ENCODE assay signal across 8 mouse cellular contexts in the genomic region with DNA sequence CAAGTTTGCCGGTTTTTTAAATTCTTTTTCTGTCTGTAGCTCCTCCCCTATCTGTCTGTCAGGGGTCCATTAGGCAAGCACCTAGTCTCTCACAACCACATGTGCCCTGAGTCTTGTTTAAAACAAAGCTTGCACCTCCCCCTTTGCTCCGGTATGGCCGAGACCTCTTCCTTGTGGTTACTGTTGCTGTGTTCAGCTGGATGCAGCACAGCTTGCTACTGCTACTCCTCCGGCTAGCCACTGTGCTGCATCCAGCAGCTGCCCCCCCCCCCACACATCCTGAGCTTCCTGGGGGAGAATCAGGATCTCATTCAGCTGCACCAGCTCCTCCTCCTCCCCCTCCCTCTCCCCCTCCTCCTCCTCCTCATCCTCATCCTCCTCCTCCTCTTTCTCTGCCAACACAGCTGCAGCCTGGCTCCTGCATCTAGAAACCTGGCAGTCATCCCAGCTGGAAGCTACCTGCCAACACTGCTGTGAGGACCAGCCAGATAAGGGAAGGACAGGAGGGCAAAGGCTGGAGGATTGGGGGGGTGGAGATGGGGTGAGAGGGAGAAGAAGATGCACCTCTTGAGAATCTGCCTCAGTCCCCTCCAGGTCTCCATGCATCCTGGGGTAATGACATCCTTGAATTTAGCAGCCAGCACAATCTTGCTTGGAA.
DNase-seq lines count a peak whose midpoint lies in the region; ATAC-seq lines count a peak whose summit lies in the region.

No protein-coding gene starts in this region.

- DNase-seq in adrenal gland, adult (ENCODE audit: inconsistent age in 2 of 2, low spot score in 1 of 2), result peak; percentile 29 to 73
- DNase-seq in adrenal gland, postnatal 4 days (ENCODE audit: low spot score in 2 of 2), result no peak
- DNase-seq in cerebellum, adult 8-10 months, result peak; percentile 7
- peak; percentile 13 to 59 for DNase-seq in frontal cortex, adult 2 months (ENCODE audit: extremely low spot score in 1 of 2, low spot score in 1 of 2)
- peak; percentile 33 to 45 for DNase-seq in left cerebral cortex, postnatal 25 days (ENCODE audit: low spot score in 2 of 2)
- DNase-seq in neural tube, embryonic 10.5 days (ENCODE audit: extremely low spot score, low spot score), result peak; percentile 32
- no peak for DNase-seq in spleen, postnatal 14 days (ENCODE audit: low spot score in 2 of 2)

- H3K4me1 ChIP-seq in hindbrain, embryonic 12.5 days, result peaks cover 20% of the 10 kb centered on the region

- H3K4me3 ChIP-seq in hindbrain, embryonic 12.5 days, result no peak overlapping the region

- intact Hi-C loops in left cerebral cortex, postnatal 25 days (cut with DNase I), result no loop called here

- H3K9ac ChIP-seq in hindbrain, embryonic 12.5 days, result peak overlapping the region; percentile 24; the same call in 1 of the 2 replicates

- WGBS in hindbrain, embryonic 12.5 days, result 4% methylated on average over 4 of the region's 4 CpGs

- peak overlapping the region; percentile 40 for H3K27ac ChIP-seq in hindbrain, embryonic 12.5 days

- H3K27me3 ChIP-seq in hindbrain, embryonic 12.5 days, result peaks cover 12% of the 10 kb centered on the region; the same call in 1 of the 2 replicates

- no peaks in the 10 kb centered on the region for H3K9me3 ChIP-seq in hindbrain, embryonic 12.5 days (replicated peaks)

- H3K36me3 ChIP-seq in hindbrain, embryonic 12.5 days, result no peaks in the 10 kb centered on the region

- H3K4me2 ChIP-seq in hindbrain, embryonic 12.5 days (replicated peaks), result peak overlapping the region; percentile 26; the same call in 1 of the 2 replicates

- peak; percentile 53; the same call in 1 of the 2 replicates for ATAC-seq in hindbrain, embryonic 12.5 days (ENCODE audit: low FRiP score)

Comparison
In these comparisons a context has a peak if more than half of its experiments do, and no peak if none do; other contexts are left out.
1. DNase-seq: peak in adrenal gland, adult (2 of 2), cerebellum, adult 8-10 months (single experiment), frontal cortex, adult 2 months (2 of 2), left cerebral cortex, postnatal 25 days (2 of 2) and neural tube, embryonic 10.5 days (single experiment); none in adrenal gland, postnatal 4 days (0 of 2) and spleen, postnatal 14 days (0 of 2).